9 mouse cellular contexts compared by ENCODE assay signal in genomic region chr11:74989047-74989446, GRCm38 (mm10).
DNase-seq lines count a peak whose midpoint lies in the region; ATAC-seq lines count a peak whose summit lies in the region.
"Had no signal": no experiment of that assay in that cellular context is flagged by ENCODE, and none has a peak within 500 bp of the region (broad histone marks: within the 10 kb centered on the region; RNA-seq: fewer than 3 reads in every experiment).

No protein-coding gene starts in this region.

- H3K36me3 ChIP-seq in forebrain, embryonic 11.5 days (ENCODE audit: control insufficient read depth, insufficient read depth, low read length) = no peaks in the 10 kb centered on the region; the same call in 1 of the 2 replicates

- H3K4me1 ChIP-seq in forebrain, embryonic 11.5 days (replicated peaks; ENCODE audit: control insufficient read depth, insufficient read depth, low read length) = no peaks in the 10 kb centered on the region
- H3K4me1 ChIP-seq: midbrain, embryonic 13.5 days had no signal

- intact Hi-C loops in heart, postnatal 36 days (cut with DNase I) = loop anchor here (10.0 kb wide), 1 partner anchor 306 kb away; no protein-coding TSS in a partner anchor
- intact Hi-C loops in left cerebral cortex, postnatal 25 days (cut with DNase I) = no loop called here

- H3K9me3 ChIP-seq in forebrain, embryonic 11.5 days (ENCODE audit: control insufficient read depth, low read length) = no peaks in the 10 kb centered on the region
- H3K9me3 ChIP-seq: midbrain, embryonic 13.5 days had no signal

- peak; percentile 20 for DNase-seq in adrenal gland, postnatal 14 days
- no peak for DNase-seq in adrenal gland, postnatal 25 days
- DNase-seq in gastrocnemius, adult 8-10 months (ENCODE audit: low spot score in 2 of 2) = peak; percentile 38 to 52
- DNase-seq in heart, postnatal 36 days = peak; percentile 44 to 50
- peak; percentile 45 for DNase-seq in lung, postnatal 14 days
- no peak for DNase-seq in left cerebral cortex, postnatal 25 days (ENCODE audit: low spot score in 2 of 2)
- no peak for DNase-seq in forebrain, embryonic 11.5 days (ENCODE audit: low spot score)
- DNase-seq in right cerebral cortex, postnatal 25 days = no peak

- H3K4me2 ChIP-seq in forebrain, embryonic 11.5 days (ENCODE audit: low read depth, low read length, severe bottlenecking) = no peak overlapping the region
- H3K4me2 ChIP-seq: midbrain, embryonic 13.5 days had no signal

- no peak overlapping the region for H3K9ac ChIP-seq in forebrain, embryonic 11.5 days (ENCODE audit: low read length)
- H3K9ac ChIP-seq: midbrain, embryonic 13.5 days had no signal

- no peak for ATAC-seq in forebrain, embryonic 11.5 days (replicated peaks; ENCODE audit: low FRiP score)
- ATAC-seq: midbrain, embryonic 13.5 days had no signal

- H3K4me3 ChIP-seq in forebrain, embryonic 11.5 days (ENCODE audit: low read depth, low read length) = no peak overlapping the region
- H3K4me3 ChIP-seq: midbrain, embryonic 13.5 days had no signal

- H3K27ac ChIP-seq in forebrain, embryonic 11.5 days (ENCODE audit: low read depth, low read length) = no peak overlapping the region
- H3K27ac ChIP-seq: midbrain, embryonic 13.5 days had no signal

- H3K27me3 ChIP-seq in forebrain, embryonic 11.5 days (ENCODE audit: control insufficient read depth, insufficient read depth, low read length) = no peaks in the 10 kb centered on the region
- H3K27me3 ChIP-seq: midbrain, embryonic 13.5 days had no signal

- 82% methylated on average over 2 of the region's 2 CpGs for WGBS in forebrain, embryonic 11.5 days

Comparison
In these comparisons a context has a peak if more than half of its experiments do, and no peak if none do; other contexts are left out.
1. DNase-seq: peak in adrenal gland, postnatal 14 days (single experiment), gastrocnemius, adult 8-10 months (2 of 2), heart, postnatal 36 days (2 of 2) and lung, postnatal 14 days (single experiment); none in adrenal gland, postnatal 25 days (single experiment), left cerebral cortex, postnatal 25 days (0 of 2), forebrain, embryonic 11.5 days (single experiment) and right cerebral cortex, postnatal 25 days (single experiment).